Mouse (Mus musculus) right cerebral cortex, postnatal 10 days (tissue): ENCODE results near the gene Wdr74.

ENCODE experiments used
- DNase-seq, 2 experiments: peaks; one replicate each; pipeline ENCODE4 v3.0.0; 2021; ENCODE audit warnings: low spot score in 2 of 2

The Wdr74 gene

DNA sequence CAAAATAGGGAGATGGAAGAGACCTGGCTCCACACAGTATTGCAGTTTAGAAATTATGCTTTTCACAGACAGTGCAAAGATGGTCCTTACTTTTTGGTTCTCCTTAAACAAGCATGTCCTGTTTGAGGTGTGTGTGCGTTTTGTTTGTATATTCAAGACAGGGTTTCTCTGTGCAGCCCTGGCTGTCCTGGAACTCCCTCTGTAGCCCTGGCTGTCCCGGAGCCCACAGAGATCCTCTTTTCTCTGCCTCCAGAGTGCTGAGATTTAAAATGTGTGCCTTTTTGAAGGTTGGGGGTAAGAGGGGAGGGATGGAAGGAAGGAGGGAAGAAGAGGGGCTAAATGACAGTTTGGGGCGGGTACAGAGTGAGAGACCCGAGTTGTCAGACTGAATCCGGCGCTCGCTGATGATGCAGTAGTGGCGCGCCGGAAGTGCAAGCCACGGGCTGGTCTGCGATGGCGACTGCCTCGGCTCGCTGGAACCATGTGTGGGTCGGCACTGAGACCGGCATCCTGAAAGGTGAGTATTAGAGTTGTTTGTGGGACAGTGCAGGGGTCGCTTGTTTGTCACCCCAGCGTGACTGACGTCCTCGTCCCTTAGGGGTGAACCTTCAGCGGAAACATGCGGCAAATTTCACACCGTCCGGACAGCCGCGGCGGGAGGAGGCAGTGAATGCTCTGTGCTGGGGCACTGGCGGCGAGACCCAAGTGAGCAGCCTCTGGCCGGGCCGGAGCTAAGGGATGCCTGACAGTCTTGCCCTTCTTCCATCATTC lies at the start of gene Wdr74:
Gene Wdr74, plus strand, starts transcription at position 439 of the 771 bp plus-strand sequence.
- peak; percentile 96 for DNase-seq

- DNase-seq, result no peak
Measured at GRCm38 (mm10) chr19:8691871-8692539, 43.6 kb upstream of the Wdr74 start.

DNA sequence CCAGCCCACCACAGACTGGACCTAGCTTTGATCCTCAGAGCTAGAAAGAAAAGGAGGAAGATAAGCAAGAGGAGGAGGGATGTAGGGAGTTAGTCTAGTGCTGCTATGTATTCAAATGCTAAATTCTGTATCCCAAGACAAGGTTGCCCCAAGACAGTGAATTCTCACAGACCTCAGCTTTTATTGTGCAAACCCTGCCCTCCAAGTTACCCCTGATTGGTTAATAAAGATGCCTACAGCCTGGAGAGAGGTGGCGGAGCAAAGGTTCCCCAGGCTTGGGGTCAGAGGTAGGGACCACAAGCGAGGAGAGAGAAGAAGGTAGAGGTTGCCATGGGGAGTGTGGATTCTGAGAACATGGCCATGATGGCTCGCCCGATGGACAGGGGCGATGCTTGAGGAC lies 42.9 kb upstream of the Wdr74 start:
- no peak for DNase-seq

- DNase-seq, result no peak
Measured at GRCm38 (mm10) chr19:8695330-8695729, 40.3 kb upstream of the Wdr74 start.

DNA sequence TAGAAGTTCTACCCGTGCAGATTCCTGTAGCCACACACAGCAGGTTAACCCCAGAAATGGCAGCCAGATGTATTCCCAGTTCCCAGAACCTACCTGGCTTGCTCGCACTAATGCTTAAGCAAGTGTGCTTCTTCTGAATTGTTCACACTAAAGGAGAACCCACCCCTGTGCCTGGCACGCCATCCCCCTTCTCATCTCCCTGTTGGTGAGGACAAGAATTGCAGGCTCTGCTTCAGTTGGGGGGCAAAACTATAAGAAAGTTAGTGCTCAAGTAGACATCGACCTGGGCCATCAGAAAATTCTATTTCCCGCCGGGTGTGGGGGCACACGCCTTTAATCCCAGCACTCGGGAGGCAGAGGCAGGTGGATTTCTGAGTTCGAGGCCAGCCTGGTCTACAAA lies 36.0 kb upstream of the Wdr74 start:
- DNase-seq, result no peak

GRCm38 (mm10) chr19:8702458-8702857 lies 33.2 kb upstream of the Wdr74 start:
- DNase-seq, result no peak

GRCm38 (mm10) chr19:8703571-8703970 lies 32.1 kb upstream of the Wdr74 start:
- no peak for DNase-seq

- no peak for DNase-seq
Measured at GRCm38 (mm10) chr19:8705026-8705708, 30.5 kb upstream of the Wdr74 start.

GRCm38 (mm10) chr19:8706132-8706667 lies 29.4 kb upstream of the Wdr74 start:
- no peak for DNase-seq

DNA sequence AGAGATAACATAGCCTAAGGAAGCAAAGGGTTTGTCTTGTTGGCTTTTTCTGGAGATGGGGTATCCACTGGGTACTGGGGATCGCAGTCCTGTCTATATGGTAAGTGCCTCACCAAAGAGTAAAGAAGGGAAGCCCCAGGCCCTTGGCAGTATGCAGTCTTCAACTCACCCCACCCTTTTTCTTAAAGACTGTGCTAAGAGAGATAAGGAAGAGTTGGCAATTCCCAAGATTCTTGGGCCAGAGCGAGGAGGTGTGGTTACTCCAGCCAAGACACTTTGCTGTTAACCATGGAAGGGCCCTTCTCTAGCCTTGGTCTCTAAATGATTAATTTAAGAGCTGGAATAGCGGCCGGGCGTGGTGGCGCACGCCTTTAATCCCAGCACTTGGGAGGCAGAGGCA lies 28.7 kb upstream of the Wdr74 start:
- no peak for DNase-seq

- DNase-seq, result no peak
Measured at GRCm38 (mm10) chr19:8708954-8709353, 26.7 kb upstream of the Wdr74 start.

DNA sequence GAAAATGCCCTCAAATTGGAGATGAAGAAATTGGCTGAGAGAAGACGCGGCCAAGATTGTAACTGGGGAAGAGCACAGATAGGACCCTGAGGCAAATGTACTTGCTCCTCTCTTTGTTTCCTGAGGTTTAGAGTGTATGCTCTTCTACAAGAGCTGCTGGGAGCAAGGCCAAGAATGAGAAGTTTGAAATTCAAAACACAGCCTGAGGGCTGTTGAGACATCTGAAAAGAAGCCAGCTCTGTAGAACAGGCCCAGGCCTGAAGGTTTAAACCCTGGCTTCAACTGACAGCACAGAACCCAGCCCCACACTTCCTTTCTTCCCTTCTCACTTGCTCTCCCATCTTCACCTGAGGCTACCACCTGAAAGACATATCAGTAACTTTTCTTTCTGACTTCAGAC lies 25.6 kb upstream of the Wdr74 start:
- DNase-seq, result peak; percentile 59 to 68

DNA sequence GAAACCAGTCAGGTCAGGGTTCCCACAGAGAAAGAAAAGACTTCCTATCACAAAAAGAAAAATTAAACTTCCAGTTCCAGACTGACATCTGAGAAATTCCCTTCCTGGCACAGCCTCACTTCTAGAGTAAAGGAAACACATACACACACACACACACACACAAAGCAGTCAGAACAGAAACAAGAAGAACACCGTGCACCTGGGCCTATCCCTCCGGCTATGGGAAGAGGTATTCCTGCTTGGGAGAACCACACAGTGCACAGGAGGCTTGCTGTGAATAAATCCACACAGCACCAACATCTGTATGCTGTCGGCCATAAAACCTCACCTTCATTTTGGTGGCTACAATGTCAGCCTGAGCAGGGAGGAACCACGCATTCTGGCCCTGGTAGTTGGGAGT lies 24.1 kb upstream of the Wdr74 start:
- no peak for DNase-seq

- DNase-seq, result no peak
Measured at GRCm38 (mm10) chr19:8711949-8712869, 23.4 kb upstream of the Wdr74 start.

DNA sequence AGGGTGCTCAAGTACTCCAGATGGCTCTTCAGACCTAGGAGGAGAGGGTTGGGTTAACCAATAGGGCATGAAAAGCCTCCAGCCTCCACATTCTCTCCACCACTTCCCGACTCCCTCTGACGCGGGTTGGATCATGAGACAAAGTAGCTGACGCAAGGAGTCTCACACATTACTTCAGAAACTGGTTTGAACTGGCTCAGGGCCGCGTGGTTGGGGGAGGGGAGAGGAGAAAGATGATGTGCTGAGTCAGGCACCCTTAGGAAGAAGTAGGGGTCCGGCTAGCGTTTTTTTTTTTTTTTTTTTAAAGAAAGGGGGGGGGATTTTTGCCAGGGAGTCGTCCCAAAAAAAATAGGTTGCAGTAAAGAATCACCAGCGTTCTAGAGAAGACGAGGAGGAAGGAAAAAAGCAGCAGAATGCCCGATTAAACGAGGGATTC lies 22.7 kb upstream of the Wdr74 start:
- peak; percentile 81 to 88 for DNase-seq

DNA sequence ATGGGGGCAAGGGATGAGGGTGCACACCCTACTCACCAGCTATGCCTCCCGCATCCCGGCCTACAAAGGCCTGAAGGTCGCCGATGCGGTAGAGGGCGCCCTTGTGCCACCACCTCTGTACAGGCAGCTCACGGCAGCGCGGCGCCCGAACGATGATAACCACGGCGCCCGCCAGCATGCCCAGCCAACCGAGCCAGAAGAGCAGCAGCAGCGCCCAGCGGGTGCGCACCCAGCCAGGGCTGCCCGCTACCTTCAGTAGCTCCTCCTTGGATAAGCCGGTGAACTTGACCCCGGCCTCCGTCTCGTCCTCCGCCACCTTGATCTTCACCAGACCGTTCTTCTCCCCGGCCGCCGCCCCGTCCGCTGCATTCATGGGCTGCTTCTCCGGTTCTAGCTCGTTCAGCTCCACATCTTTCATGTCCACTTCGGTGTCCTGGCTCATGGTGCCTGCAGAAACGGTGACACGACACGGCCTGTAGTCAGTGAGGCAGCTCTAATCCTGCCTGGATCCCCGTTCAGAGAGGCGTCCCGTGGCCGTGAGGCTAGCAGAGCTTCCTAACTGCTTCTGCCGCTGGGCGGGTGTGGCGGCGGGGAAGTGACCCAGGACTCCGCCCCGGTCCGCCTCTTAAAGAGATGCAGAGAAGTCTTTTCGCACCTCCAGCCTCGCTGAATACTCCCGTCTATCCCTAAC lies 22.2 kb upstream of the Wdr74 start:
- DNase-seq, result peak; percentile 95

- DNase-seq, result no peak
Measured at GRCm38 (mm10) chr19:8713997-8714652, 21.5 kb upstream of the Wdr74 start.

DNA sequence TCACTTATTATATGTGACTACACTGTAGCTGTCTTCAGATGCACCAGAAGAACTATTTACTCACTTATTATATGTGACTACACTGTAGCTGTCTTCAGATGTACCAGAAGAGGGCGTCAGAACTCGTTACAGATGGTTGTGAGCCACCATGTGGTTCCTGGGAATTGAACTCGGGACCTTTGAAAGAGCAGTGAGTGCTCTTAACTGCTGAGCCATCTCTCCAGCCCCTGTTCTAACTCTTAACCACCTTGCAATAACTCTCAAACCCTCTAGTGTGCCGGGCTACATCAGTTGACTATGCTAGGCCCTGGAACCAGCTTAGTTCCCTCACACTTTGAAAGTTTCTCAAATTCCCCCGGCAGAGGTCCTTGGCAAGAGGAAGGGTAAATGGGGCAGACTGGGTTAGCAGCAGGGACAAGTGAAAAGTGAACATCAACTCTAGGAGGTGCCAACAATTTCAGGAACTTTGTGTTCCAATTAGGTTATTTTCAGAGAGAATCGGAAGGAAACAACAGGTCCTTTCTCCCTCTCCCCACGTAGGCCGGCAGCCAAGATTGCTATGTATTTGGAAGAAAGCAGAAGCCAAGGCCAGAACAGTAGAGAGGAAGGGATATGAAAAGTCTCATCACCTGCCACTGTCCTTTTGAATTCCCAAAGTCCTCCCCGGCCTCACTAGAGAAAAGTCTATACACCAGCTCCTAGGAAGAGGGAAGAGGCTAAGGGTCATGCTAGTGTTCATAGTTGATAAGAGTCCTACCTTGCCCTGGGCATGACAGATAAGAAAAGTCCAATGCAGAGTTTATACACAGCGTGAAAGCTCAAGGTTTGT lies 20.8 kb upstream of the Wdr74 start:
- DNase-seq, result no peak
